Mouse (Mus musculus) C2C12 (cell line): Measurements from ENCODE around the gene Oaf. TPM values are rescaled to one million over a fixed set of nuclear protein-coding genes. Genes with fewer than 3 reads are reported as not detected.

Experiments
- H3K27me3 ChIP-seq: one replicate; pipeline ENCODE4 v1.6.1; 2011; ENCODE audit not compliant: control insufficient read depth, insufficient read depth, insufficient read length
- H3K36me3 ChIP-seq: one replicate; pipeline ENCODE4 v1.6.1; 2011; ENCODE audit not compliant: control insufficient read depth, insufficient read depth
- H3K4me3 ChIP-seq: one replicate; pipeline ENCODE4 v1.5.1; 2011; ENCODE audit warnings: mild to moderate bottlenecking, control low read depth; ENCODE audit not compliant: poor library complexity, insufficient read depth, severe bottlenecking
- H3K79me2 ChIP-seq: one replicate; pipeline ENCODE4 v1.6.1; 2011; ENCODE audit not compliant: control insufficient read depth, insufficient read depth
- H3K79me3 ChIP-seq: one replicate; pipeline ENCODE4 v1.6.1; 2011; ENCODE audit warnings: low read depth, control low read depth
- H3ac ChIP-seq: one replicate; pipeline ENCODE3; 2011; ENCODE audit warnings: low read depth; ENCODE audit not compliant: control insufficient read depth, insufficient read length
- CEBPB ChIP-seq: IDR thresholded peaks from one replicate; pipeline ENCODE4 v1.6.1; 2011; ENCODE audit warnings: low read depth, mild to moderate bottlenecking, control low read depth, moderate library complexity
- CTCF ChIP-seq: IDR thresholded peaks from one replicate; pipeline ENCODE4 v1.5.1; 2011; ENCODE audit not compliant: control insufficient read depth, insufficient read depth, insufficient read length
- FOSL1 ChIP-seq: IDR thresholded peaks from one replicate; pipeline ENCODE4 v1.8.0; 2011; ENCODE audit warnings: mild to moderate bottlenecking, low read length; ENCODE audit not compliant: poor library complexity, insufficient read depth, severe bottlenecking
- MAX ChIP-seq: IDR thresholded peaks from one replicate; pipeline ENCODE4 v1.6.1; 2011; ENCODE audit warnings: mild to moderate bottlenecking, control low read depth
- MYOD1 ChIP-seq: IDR thresholded peaks from one replicate; pipeline ENCODE4 v1.6.1; 2011; ENCODE audit warnings: low read depth; ENCODE audit not compliant: control insufficient read depth, insufficient read length
- MYOG ChIP-seq: IDR thresholded peaks from one replicate; pipeline ENCODE4 v1.6.1; 2011; ENCODE audit not compliant: control insufficient read depth, insufficient read length; ENCODE audit errors: extremely low read depth
- USF1 ChIP-seq: IDR thresholded peaks from one replicate; pipeline ENCODE4 v1.6.1; 2011; ENCODE audit warnings: low read depth, mild to moderate bottlenecking, control low read depth, moderate library complexity
- polyA plus RNA-seq: library from polyadenylated mRNA; unstranded; fragments of >200 nt; fragmentation: generic; extraction: Trizol; gene quantifications from one replicate; pipeline ENCODE4 v1.2.1, GENCODE M21; 2012; ENCODE audit warnings: missing spikeins

Oaf gene
- polyA plus RNA-seq, 1 experiment: 86.9 TPM

GRCm38 (mm10) chr9:43240594-43240900, 836 bp upstream of the Oaf start:
- H3K79me3 ChIP-seq: peaks cover 33% of the 10 kb centered on the region
- H3ac ChIP-seq: no peak overlapping the region
- H3K79me2 ChIP-seq: peaks cover 40% of the 10 kb centered on the region
- H3K27me3 ChIP-seq: no peaks in the 10 kb centered on the region
- H3K4me3 ChIP-seq: no peak overlapping the region
- H3K36me3 ChIP-seq: no peaks in the 10 kb centered on the region
- TF ChIP-seq MYOD1 (no peak), CTCF (no peak), CEBPB (no peak), MAX (no peak), MYOG (no peak), USF1 (no peak), FOSL1 (no peak)

GRCm38 (mm10) chr9:43238631-43239545, 823 bp downstream of the Oaf start:
- peak overlapping the region; percentile 75 for H3K4me3 ChIP-seq
- H3K79me3 ChIP-seq: peaks cover 42% of the 10 kb centered on the region

GRCm38 (mm10) chr9:43238167-43238566, 1.5 kb downstream of the Oaf start:
- TF ChIP-seq MAX (no peak), MYOG (no peak), CTCF (no peak), FOSL1 (no peak), USF1 (no peak), CEBPB (no peak), MYOD1 (no peak)
- no peaks in the 10 kb centered on the region for H3K36me3 ChIP-seq
- no peaks in the 10 kb centered on the region for H3K27me3 ChIP-seq
- peak overlapping the region; percentile 75 for H3K4me3 ChIP-seq
- H3K79me2 ChIP-seq: peaks cover 64% of the 10 kb centered on the region
- peak overlapping the region; percentile 73 for H3ac ChIP-seq
- H3K79me3 ChIP-seq: peaks cover 49% of the 10 kb centered on the region

More at GRCm38 (mm10) chr9:43238631-43239545, 823 bp downstream of the Oaf start:
- TF ChIP-seq CEBPB: no peak
- no peak for TF ChIP-seq MYOG
- TF ChIP-seq CTCF: no peak
- no peak for TF ChIP-seq MYOD1
- no peak for TF ChIP-seq FOSL1
- no peak for TF ChIP-seq USF1
- no peak for TF ChIP-seq MAX
- Histone ChIP-seq H3K79me2 (peaks cover 57% of the 10 kb centered on the region), H3K36me3 (no peaks in the 10 kb centered on the region), H3K27me3 (no peaks in the 10 kb centered on the region), H3ac (peak overlapping the region; percentile 73)

GRCm38 (mm10) chr9:43237111-43237775, 2.5 kb downstream of the Oaf start:
- no peak for TF ChIP-seq FOSL1
- no peak for TF ChIP-seq CTCF
- no peak for TF ChIP-seq MAX
- TF ChIP-seq CEBPB: no peak
- Histone ChIP-seq H3K27me3 (no peaks in the 10 kb centered on the region), H3K4me3 (peak overlapping the region; percentile 75), H3K79me2 (peaks cover 73% of the 10 kb centered on the region), H3K36me3 (no peaks in the 10 kb centered on the region), H3K79me3 (peaks cover 52% of the 10 kb centered on the region), H3ac (no peak overlapping the region)

GRCm38 (mm10) chr9:43236576-43236975, 3.1 kb downstream of the Oaf start:
- TF ChIP-seq MAX (no peak), FOSL1 (no peak)
- Histone ChIP-seq H3K36me3 (no peaks in the 10 kb centered on the region), H3K79me2 (peaks cover 80% of the 10 kb centered on the region), H3ac (no peak overlapping the region), H3K4me3 (no peak overlapping the region), H3K79me3 (peaks cover 57% of the 10 kb centered on the region), H3K27me3 (no peaks in the 10 kb centered on the region)
